Mouse (Mus musculus): ENCODE measurements at regions not wholly inside any gene's neighbourhood (a gene's known extent, or its start where the extent isn't known, plus 50 kb on each side); places are given as distances from the start of the nearest gene placed in this dataset.

DNA sequence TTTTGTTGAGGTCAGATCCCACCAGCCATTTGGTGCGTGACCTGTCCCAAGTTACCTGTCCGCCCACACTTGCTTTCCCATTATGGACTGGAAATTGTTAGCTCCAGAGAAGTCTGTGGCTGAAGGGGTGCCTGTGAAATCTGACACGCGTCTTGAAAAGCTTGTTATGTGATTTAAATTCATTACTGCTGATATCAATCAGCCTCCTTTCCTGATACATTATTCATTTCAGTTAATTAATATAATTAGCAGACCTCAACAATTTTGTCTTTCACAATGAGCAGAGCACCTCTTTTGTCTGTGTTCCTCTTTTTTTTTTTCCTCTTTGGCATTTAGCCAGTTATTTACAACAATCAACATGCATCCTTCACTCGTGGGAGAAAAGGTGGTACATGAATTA, 58.6 kb upstream of the Grip1 start:
- no peak for DNase-seq

- no peak for DNase-seq
Measured at GRCm38 (mm10) chr10:119387924-119388323, 65.7 kb upstream of the Grip1 start.

DNA sequence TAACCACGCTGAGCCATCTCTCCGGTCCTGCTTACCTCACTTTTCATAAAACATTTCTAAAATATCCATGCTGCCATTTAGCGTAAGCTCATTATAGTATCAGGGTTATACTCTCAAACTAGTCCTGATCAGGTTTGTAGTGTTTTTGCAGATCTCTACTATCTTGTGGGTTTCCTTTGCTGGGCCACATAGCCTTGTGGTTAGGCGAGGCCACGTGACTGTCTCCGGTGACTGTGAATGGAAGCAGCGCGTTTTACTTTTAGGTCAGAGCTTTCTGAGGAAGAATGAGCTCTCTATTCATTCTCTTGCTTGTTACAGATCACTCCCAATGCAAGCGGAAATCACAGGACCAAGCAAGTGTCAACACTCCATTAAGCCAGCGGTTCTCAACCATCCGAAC, 71.4 kb upstream of the Grip1 start:
- DNase-seq, result no peak

GRCm38 (mm10) chr10:119368566-119368965, 85.1 kb upstream of the Grip1 start:
- no peak for DNase-seq

- peak; percentile 13 to 24 for DNase-seq
Measured at GRCm38 (mm10) chr10:119363616-119364015, 90.0 kb upstream of the Grip1 start.

DNA sequence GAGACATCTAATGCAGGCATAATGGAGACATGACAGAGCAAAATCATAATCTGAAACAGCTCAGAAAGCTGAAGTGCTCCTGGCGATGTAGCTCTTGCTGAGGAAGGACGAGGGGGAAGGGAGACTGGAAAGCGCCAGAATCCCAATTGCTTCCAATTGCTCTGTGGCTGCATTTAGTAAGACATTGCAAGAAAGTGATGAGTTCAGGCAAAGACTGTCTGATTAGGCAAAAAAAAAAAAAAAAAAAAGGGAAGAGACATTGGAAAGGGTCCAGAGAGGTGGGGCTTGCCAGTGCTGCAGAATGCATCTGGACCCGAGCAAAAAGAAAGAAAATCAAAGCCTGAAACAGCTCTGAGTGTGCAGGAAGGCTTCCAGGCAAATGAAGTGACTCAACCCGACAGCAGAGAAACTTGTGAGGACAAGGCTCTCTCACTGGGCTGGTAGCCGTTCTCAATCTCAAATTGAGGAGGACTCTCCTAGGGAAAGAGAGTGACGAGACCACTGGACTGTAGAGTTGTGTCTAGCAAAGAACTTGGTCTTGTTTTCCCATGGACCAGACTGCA, 94.8 kb upstream of the Grip1 start:
- DNase-seq, result no peak

DNA sequence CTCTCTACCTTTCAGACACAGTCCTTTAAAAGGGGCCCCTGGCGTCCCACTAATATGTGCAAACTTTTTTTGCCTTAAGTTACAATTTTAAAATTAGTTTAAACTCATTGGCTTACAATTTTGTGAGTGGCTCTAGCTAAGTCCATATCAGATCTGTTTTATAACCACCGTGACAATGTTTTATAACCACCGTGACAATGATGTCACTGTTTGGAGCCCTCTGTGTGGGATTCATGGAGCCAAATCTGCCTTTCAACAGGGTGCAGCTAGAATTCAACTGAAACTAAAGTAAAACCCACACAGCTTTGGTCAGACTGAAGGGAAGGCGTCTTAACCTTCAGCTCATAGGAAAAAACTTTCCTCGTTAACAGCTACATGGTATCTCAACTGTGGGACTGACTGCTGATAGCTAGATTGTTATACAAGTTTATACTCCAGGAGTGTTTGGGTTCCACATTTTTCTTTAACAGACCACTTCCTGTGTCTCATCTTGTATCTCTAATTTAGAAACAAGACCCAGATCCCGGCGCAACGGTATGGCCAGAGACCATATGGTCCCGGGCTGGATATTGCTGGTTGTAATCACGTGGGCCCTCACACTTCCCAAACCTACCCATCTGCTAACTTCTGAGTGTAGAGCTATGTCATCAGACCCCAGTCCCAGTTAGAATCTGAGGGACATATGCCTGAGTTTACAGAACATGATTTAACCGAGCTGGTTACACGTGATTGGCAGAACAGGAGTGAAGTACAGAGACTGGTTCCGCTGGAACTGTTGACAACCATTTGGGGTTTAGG, 102.7 kb upstream of the Cand1 start:
- no peak for DNase-seq

DNA sequence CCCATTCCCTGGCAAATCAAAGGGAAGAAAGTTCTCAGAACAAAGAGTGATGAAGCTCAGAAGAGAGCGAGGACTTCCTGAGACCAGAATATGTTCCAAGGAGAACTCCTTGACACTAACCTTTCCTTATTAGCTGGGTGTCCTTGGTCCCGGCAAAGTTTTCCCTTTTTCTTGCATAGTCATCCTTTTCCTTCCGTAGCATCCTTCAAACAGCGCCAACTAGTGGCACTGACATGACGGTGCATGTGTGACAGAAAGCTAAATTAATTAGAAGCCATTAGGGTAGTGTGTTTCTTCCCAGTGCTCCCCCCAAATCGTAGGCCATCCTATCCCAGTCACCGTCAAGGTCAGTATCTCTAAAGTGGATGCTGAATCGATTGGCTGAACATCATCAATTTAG, 100.5 kb upstream of the Cand1 start:
- DNase-seq, result no peak

- no peak for DNase-seq
Measured at GRCm38 (mm10) chr10:119326912-119327311, 87.1 kb upstream of the Cand1 start.

DNA sequence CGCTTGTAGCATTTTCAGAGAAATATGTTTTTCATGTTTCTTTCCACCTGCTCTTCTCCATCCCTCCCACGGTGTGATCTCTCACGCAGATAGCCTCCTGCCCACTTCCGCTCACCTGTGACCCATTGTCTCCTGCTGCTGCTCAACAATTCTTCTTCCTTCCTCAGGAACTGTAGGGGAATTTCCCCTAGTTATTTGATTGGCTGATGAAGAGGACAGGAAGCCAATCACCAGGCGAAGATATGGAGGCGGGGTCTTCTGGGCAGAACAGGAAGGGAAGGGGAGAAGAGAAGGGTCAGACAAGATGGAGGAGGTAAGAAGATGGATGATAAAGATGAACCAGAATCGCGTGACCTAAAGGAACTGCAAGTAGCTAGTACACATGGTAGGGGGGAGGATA, 80.1 kb upstream of the Cand1 start:
- no peak for DNase-seq

- DNase-seq, result no peak
Measured at GRCm38 (mm10) chr10:119318416-119318815, 78.6 kb upstream of the Cand1 start.

GRCm38 (mm10) chr10:119311578-119311977, 71.7 kb upstream of the Cand1 start:
- no peak for DNase-seq

- no peak for DNase-seq
Measured at GRCm38 (mm10) chr10:119295740-119296139, 55.9 kb upstream of the Cand1 start.

DNA sequence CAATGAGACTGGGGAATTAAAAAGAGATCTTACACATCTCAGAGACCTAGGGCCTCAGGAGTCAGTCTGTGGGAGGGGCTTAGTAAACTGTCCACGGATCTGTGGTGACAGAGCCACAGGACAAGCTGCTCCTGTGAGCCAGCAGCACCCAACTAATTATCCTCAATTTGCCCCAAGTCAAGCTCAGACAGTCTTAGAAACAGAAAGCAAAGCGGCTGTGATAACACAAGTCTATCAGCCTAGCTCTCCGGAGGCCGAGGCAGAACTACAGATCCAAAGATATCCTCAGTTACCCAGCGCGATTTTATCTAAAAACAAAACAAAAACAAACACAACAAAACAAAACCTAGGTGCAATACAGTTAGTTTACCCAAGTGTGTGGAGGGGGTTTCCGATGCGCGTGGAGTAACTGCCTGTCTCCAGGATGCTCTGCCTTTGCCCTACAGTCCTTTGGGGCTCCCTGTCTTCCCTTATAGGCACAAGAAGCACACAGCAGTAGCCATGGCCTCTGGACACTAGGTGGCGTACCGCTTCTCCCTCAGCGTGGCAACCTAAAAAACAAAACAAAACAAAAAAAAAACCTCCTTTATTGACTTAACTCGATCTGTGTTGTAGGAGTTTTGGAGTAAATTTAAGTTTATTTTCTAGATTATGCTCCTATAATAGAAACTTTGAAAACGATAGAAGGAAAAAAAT, 54.7 kb upstream of the Cand1 start:
- peak; percentile 4 to 7 for DNase-seq

DNA sequence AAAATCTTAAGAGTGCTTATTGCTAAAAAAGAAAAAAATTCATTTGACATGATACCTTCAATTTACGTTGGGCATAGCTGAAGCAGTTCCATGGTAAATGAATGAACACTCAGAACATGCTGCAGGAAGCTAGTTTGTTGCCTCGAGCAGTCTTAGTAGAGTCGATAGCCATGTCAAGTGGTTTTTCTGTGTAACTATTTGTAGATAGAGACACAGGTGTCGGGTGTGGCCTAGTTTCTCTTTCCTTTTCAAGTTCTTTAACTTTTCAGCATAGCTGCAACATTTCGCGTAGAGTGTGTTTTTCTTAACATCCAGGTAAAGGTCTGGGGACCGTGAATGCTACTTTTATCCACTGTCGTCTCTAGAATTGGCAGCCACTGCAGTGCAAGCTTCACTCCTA, 53.5 kb upstream of the Cand1 start:
- DNase-seq, result no peak

Data from cerebellum, postnatal 36 days (tissue).